Mouse (Mus musculus) MEL (cell line): Measurements from ENCODE around the gene Comp. TPM values are rescaled to one million over a fixed set of nuclear protein-coding genes. Genes with fewer than 3 reads are reported as not detected.

Experiments
- DNase-seq: peaks from one replicate; pipeline ENCODE4 v3.0.0; 2011; ENCODE audit warnings: low read depth, low spot score
- H3K27ac ChIP-seq: 2 replicates; pipeline ENCODE4 v1.5.1; 2012; ENCODE audit warnings: low read depth, mild to moderate bottlenecking, control low read depth, low read length, moderate library complexity; ENCODE audit not compliant: control insufficient read depth
- H3K27me3 ChIP-seq, 2 experiments: fragments of 150-350 bp in 1 of 2; sonication (generic) in 1 of 2; 2 replicates each; pipeline ENCODE4 v1.6.1; 2012; ENCODE audit warnings: low read length in 2 of 2, mild to moderate bottlenecking in 2 of 2, improper control_type of control experiment in 1 of 2, moderate library complexity in 1 of 2; ENCODE audit not compliant: insufficient read depth in 2 of 2, control insufficient read depth in 1 of 2
- H3K36me3 ChIP-seq, 2 experiments: 2 replicates each; pipeline ENCODE4 v1.6.1; 2012 to 2014; ENCODE audit warnings: low read length in 2 of 2, improper control_type of control experiment in 1 of 2, inconsistent platforms in 1 of 2, mild to moderate bottlenecking in 1 of 2; ENCODE audit not compliant: insufficient read depth in 2 of 2, control insufficient read depth in 1 of 2
- H3K4me1 ChIP-seq, 2 experiments: fragments of 150-350 bp in 1 of 2; sonication (generic) in 1 of 2; 2 replicates each; pipeline ENCODE4 v1.6.1; 2012; ENCODE audit warnings: low read length in 2 of 2, improper control_type of control experiment in 1 of 2, mild to moderate bottlenecking in 1 of 2; ENCODE audit not compliant: insufficient read depth in 2 of 2, control insufficient read depth in 1 of 2
- H3K4me3 ChIP-seq, 2 experiments: fragments of 150-350 bp in 1 of 2; sonication (generic) in 1 of 2; 2 replicates each; pipeline ENCODE4 v1.5.1; 2012; ENCODE audit warnings: low read depth in 2 of 2, low read length in 2 of 2, mild to moderate bottlenecking in 2 of 2, moderate library complexity in 2 of 2, control low read depth in 1 of 2, improper control_type of control experiment in 1 of 2; ENCODE audit not compliant: control insufficient read depth in 1 of 2, insufficient read depth in 1 of 2
- H3K79me2 ChIP-seq: 2 replicates; pipeline ENCODE4 v1.6.1; 2012; ENCODE audit warnings: mild to moderate bottlenecking, low read length, moderate library complexity; ENCODE audit not compliant: control insufficient read depth, poor library complexity, insufficient read depth
- H3K9ac ChIP-seq: 2 replicates; pipeline ENCODE4 v1.6.1; 2012; ENCODE audit warnings: low read depth, mild to moderate bottlenecking, control low read depth, low read length, moderate library complexity; ENCODE audit not compliant: control insufficient read depth, poor library complexity, severe bottlenecking
- H3K9me3 ChIP-seq: fragments of 150-350 bp; sonication (generic); replicated peaks from 2 replicates; pipeline ENCODE4 v1.6.1; 2012; ENCODE audit warnings: mild to moderate bottlenecking, low read length, improper control_type of control experiment, moderate library complexity; ENCODE audit not compliant: insufficient read depth
- BHLHE40 ChIP-seq: IDR thresholded peaks from 2 replicates; pipeline ENCODE4 v1.6.1; 2012; ENCODE audit warnings: low read depth, mild to moderate bottlenecking, inconsistent platforms, low read length, improper control_type of control experiment, borderline replicate concordance
- CHD1 ChIP-seq: IDR thresholded peaks from 2 replicates; pipeline ENCODE4 v1.6.1; 2012; ENCODE audit warnings: low read depth, mild to moderate bottlenecking, inconsistent platforms, low read length, improper control_type of control experiment
- CTCF ChIP-seq, 3 experiments: IDR thresholded peaks in 2 of 3; conservative IDR thresholded peaks in 1 of 3; 2 replicates each; pipeline ENCODE4 v1.5.1; 2011 to 2012; ENCODE audit warnings: low read length in 3 of 3, low read depth in 2 of 3, mild to moderate bottlenecking in 2 of 3, improper control_type of control experiment in 1 of 3, inconsistent platforms in 1 of 3, mixed read lengths in 1 of 3, moderate library complexity in 1 of 3; ENCODE audit not compliant: control insufficient read depth in 1 of 3, insufficient read depth in 1 of 3, poor library complexity in 1 of 3, severe bottlenecking in 1 of 3
- ETS1 ChIP-seq: IDR thresholded peaks from 2 replicates; pipeline ENCODE4 v1.6.1; 2012; ENCODE audit warnings: low read depth, mild to moderate bottlenecking, inconsistent platforms, low read length, improper control_type of control experiment, moderate library complexity
- GABPA ChIP-seq: IDR thresholded peaks from 2 replicates; pipeline ENCODE4 v1.6.1; 2012; ENCODE audit warnings: low read depth, mild to moderate bottlenecking, inconsistent platforms, low read length, improper control_type of control experiment, moderate library complexity
- GATA1 ChIP-seq: IDR thresholded peaks from 2 replicates; pipeline ENCODE4 v1.6.1; 2011; ENCODE audit warnings: low read depth, low read length, improper control_type of control experiment
- HCFC1 ChIP-seq: IDR thresholded peaks from 2 replicates; pipeline ENCODE4 v1.6.1; 2012; ENCODE audit warnings: low read depth, mild to moderate bottlenecking, inconsistent platforms, low read length, improper control_type of control experiment, moderate library complexity
- KAT2A ChIP-seq: conservative IDR thresholded peaks from 2 replicates; pipeline ENCODE4 v1.6.1; 2012; ENCODE audit warnings: low read depth, low read length, improper control_type of control experiment, inconsistent platforms
- MAFK ChIP-seq: IDR thresholded peaks from 2 replicates; pipeline ENCODE4 v1.6.1; 2011; ENCODE audit warnings: low read depth, mild to moderate bottlenecking, low read length, improper control_type of control experiment, borderline replicate concordance
- MAX ChIP-seq: IDR thresholded peaks from 2 replicates; pipeline ENCODE4 v1.6.1; 2011; ENCODE audit warnings: low read length, improper control_type of control experiment
- MAZ ChIP-seq: IDR thresholded peaks from 2 replicates; pipeline ENCODE4 v1.6.1; 2012; ENCODE audit warnings: low read depth, mild to moderate bottlenecking, inconsistent platforms, low read length, improper control_type of control experiment
- MXI1 ChIP-seq: IDR thresholded peaks from 2 replicates; pipeline ENCODE4 v1.6.1; 2011; ENCODE audit warnings: mild to moderate bottlenecking, low read depth, low read length, improper control_type of control experiment
- MYB ChIP-seq: IDR thresholded peaks from 2 replicates; pipeline ENCODE4 v1.6.1; 2011; ENCODE audit warnings: mild to moderate bottlenecking, low read depth, low read length, improper control_type of control experiment
- POLR2A ChIP-seq, 2 experiments: IDR thresholded peaks; 2 replicates each; pipeline ENCODE4 v1.6.1; 2011 to 2012; ENCODE audit warnings: low read length in 2 of 2, mild to moderate bottlenecking in 2 of 2, control low read depth in 1 of 2, improper control_type of control experiment in 1 of 2, low read depth in 1 of 2, moderate library complexity in 1 of 2; ENCODE audit not compliant: control insufficient read depth in 1 of 2, insufficient read depth in 1 of 2, poor library complexity in 1 of 2
- POLR2AphosphoS2 ChIP-seq: IDR thresholded peaks from 2 replicates; pipeline ENCODE4 v1.6.1; 2011; ENCODE audit warnings: low read length, improper control_type of control experiment
- POLR2AphosphoS5 ChIP-seq: IDR thresholded peaks from 2 replicates; pipeline ENCODE4 v1.6.1; 2012; ENCODE audit warnings: low read depth, borderline replicate concordance, mild to moderate bottlenecking, inconsistent platforms, low read length, moderate library complexity, mixed read lengths
- RAD21 ChIP-seq: IDR thresholded peaks from 2 replicates; pipeline ENCODE4 v1.6.1; 2011; ENCODE audit warnings: mild to moderate bottlenecking, low read depth, low read length, improper control_type of control experiment
- RCOR1 ChIP-seq: IDR thresholded peaks from 2 replicates; pipeline ENCODE4 v1.6.1; 2012; ENCODE audit warnings: low read depth, mild to moderate bottlenecking, inconsistent platforms, low read length, improper control_type of control experiment
- SMC3 ChIP-seq: IDR thresholded peaks from 2 replicates; pipeline ENCODE4 v1.6.1; 2011; ENCODE audit warnings: low read depth, low read length, improper control_type of control experiment
- TAL1 ChIP-seq: IDR thresholded peaks from 2 replicates; pipeline ENCODE4 v1.6.1; 2012; ENCODE audit warnings: mild to moderate bottlenecking, inconsistent platforms, low read length, moderate library complexity, mixed read lengths
- ZKSCAN1 ChIP-seq: IDR thresholded peaks from 2 replicates; pipeline ENCODE4 v1.6.1; 2012; ENCODE audit warnings: low read depth, mild to moderate bottlenecking, inconsistent platforms, low read length, improper control_type of control experiment, moderate library complexity
- ZNF384 ChIP-seq: IDR thresholded peaks from 2 replicates; pipeline ENCODE4 v1.6.1; 2012; ENCODE audit warnings: low read depth, mild to moderate bottlenecking, inconsistent platforms, low read length, improper control_type of control experiment
- polyA plus RNA-seq, 2 experiments: library from polyadenylated mRNA; stranded (reverse) in 1 of 2; unstranded in 1 of 2; fragments of >175 nt in 1 of 2; fragments of >200 nt in 1 of 2; gene quantifications; 2 replicates each; pipeline versions ENCODE4 v1.2.1 to v1.2.4; 2012; ENCODE audit warnings: low replicate concordance in 2 of 2, low read depth in 1 of 2; ENCODE audit not compliant: insufficient read length in 2 of 2, insufficient read depth in 1 of 2, missing spikeins in 1 of 2
- total RNA-seq: library from RNA; depleted of rRNA; stranded (reverse); fragments of 300-350 nt; gene quantifications from 2 replicates; pipeline ENCODE4 v1.2.3, GENCODE M21; 2012

The Comp gene
- total and polyA plus RNA-seq, 3 experiments, result 0.54 TPM; not detected in 2

DNA sequence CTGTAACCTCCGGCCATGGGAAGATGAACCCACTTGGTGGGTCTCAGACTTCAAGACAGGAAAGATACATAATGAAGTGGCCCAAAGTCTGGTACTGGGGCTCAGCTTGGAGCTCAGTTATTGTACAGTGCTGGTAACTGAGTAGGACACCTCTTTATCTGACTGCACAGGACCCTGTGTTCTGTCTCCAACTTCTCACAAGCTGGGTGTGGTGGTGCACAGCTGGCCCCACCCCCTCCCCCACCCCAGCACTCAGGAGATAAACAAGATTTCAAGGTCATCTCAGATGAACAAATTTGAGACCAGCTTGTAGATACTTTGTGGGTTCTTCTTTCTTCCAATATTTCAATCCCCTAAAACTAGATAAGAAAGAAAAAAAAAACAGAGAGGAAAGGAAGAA lies 17.2 kb upstream of the Comp start (continued):
- no peak for TF ChIP-seq ZKSCAN1
- peak; percentile 72 for TF ChIP-seq RCOR1
- TF ChIP-seq ETS1, result peak; percentile 81
- no peak for TF ChIP-seq SMC3
- TF ChIP-seq HCFC1, result 0 out of 2 replicates have a peak, but pooled peaks have one; percentile 38
- TF ChIP-seq MAZ, result no peak

DNA sequence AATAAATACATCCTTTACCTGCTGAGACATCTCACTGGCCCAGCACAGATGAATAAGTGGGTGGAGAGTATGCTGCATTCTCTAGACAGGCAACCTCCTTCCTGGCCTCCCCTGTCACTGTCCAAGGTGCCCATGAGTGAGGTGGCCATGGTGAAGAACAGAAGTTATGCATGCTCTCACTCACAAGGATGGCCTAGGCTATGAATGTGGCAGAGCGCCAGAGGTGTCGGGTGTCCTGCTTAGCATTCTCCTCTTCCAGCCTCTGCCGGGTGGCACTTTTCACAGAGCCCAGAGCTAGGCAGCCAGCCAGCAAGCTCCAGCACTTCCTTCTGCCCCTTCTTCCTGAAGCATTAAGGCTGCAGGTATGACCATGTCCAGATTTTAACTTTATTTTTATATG lies 13.9 kb upstream of the Comp start:
- H3K27ac ChIP-seq, result no peak overlapping the region
- H3K4me1 ChIP-seq, result peaks cover 9 to 16% of the 10 kb centered on the region in 2 experiments
- H3K79me2 ChIP-seq, result no peaks in the 10 kb centered on the region
- no peaks in the 10 kb centered on the region for H3K27me3 ChIP-seq
- TF ChIP-seq TAL1 (no peak), POLR2AphosphoS5 (no peak), SMC3 (no peak), CHD1 (no peak), HCFC1 (no peak), MAFK (no peak), MYB (no peak), MAX (no peak), MXI1 (no peak), BHLHE40 (no peak), POLR2A (IDR thresholded peaks at IDR 0.05; ENCODE audit: control insufficient read depth in 1 of 2, insufficient read depth in 1 of 2, low read depth in 1 of 2, low read length in 2 of 2, poor library complexity in 1 of 2) (no peak), GABPA (no peak), POLR2AphosphoS2 (no peak), KAT2A (no peak)
- no peaks in the 10 kb centered on the region for H3K9me3 ChIP-seq
- peaks cover 0 to 19% of the 10 kb centered on the region in 2 experiments; a peak in 2 of 4 replicates for H3K36me3 ChIP-seq
- DNase-seq, result peak; percentile 53
- H3K4me3 ChIP-seq, result no peak overlapping the region
- no peak overlapping the region for H3K9ac ChIP-seq

GRCm38 (mm10) chr8:70360769-70361168 lies 12.6 kb upstream of the Comp start:
- Histone ChIP-seq H3K79me2 (no peaks in the 10 kb centered on the region), H3K36me3 (peaks cover 0 to 10% of the 10 kb centered on the region in 2 experiments; a peak in 2 of 4 replicates), H3K27ac (no peak overlapping the region), H3K27me3 (no peaks in the 10 kb centered on the region), H3K4me1 (peaks cover 5 to 8% of the 10 kb centered on the region in 2 experiments), H3K9ac (no peak overlapping the region), H3K9me3 (no peaks in the 10 kb centered on the region), H3K4me3 (no peak overlapping the region)
- DNase-seq, result peak; percentile 58
- TF ChIP-seq CHD1 (no peak), MAFK (no peak), CTCF (IDR thresholded peaks at IDR 0.05 in 2 of 3, conservative IDR thresholded peaks at IDR 0.05 in 1 of 3; ENCODE audit: control insufficient read depth in 1 of 3, insufficient read depth in 1 of 3, low read depth in 2 of 3, low read length in 3 of 3, poor library complexity in 1 of 3, severe bottlenecking in 1 of 3) (peak; percentile 43 to 51 (median 46)), RAD21 (peak; percentile 28), SMC3 (0 out of 2 replicates have a peak, but pooled peaks have one; percentile 7), ZNF384 (peak; percentile 75), KAT2A (no peak), GATA1 (no peak)
